Mouse (Mus musculus): Measurements from ENCODE around the gene Med28. TPM values are rescaled to one million over a fixed set of nuclear protein-coding genes. Genes with fewer than 3 reads are reported as not detected.

Med28 gene
- 259 TPM for polyA plus RNA-seq (2017; shearing (Covaris generic))

GRCm38 (mm10) chr5:45519960-45520808 is at the start of gene Med28:
Gene Med28, plus strand, starts transcription at chr5:45520229.

GRCm38 (mm10) chr5:45493191-45494092 is 26.6 kb upstream of the Med28 start, which contains the start of gene Lap3:
Gene Lap3, plus strand, starts transcription at chr5:45493374.

Other genes starting within 250 kb of the Med28 start
- 100 TPM for gene Qdpr, start 70.0 kb upstream of the Med28 start, polyA plus RNA-seq (2017; shearing (Covaris generic))
- gene Clrn2, start 66.5 kb upstream of the Med28 start, polyA plus RNA-seq (2017; shearing (Covaris generic)), result not detected
- gene Lap3, start 26.9 kb upstream of the Med28 start, polyA plus RNA-seq (2017; shearing (Covaris generic)), result 30.7 TPM
- 0.06 TPM for gene Fam184b, start 119.4 kb downstream of the Med28 start, polyA plus RNA-seq (2017; shearing (Covaris generic))
- 3.4 TPM for gene Ncapg, start 149.7 kb downstream of the Med28 start, polyA plus RNA-seq (2017; shearing (Covaris generic))